Mouse (Mus musculus): Measurements from ENCODE around the gene 9430015G10Rik.

9430015G10Rik gene

GRCm38 (mm10) chr4:156171828-156172227 lies 62.0 kb downstream of the 9430015G10Rik start:
- peak; percentile 98 for DNase-seq
